Mouse (Mus musculus): ENCODE results near the gene Gm5142. TPM values are rescaled to one million over a fixed set of nuclear protein-coding genes. Genes with fewer than 3 reads are reported as not detected.

Gm5142 gene
- polyA plus RNA-seq, 1 experiment: not detected

GRCm38 (mm10) chr14:59182732-59183131 lies 4.2 kb upstream of the Gm5142 start:
- no peaks in the 10 kb centered on the region for H3K4me1 ChIP-seq (ENCODE audit: control insufficient read depth, insufficient read depth, low read length)
- no peaks in the 10 kb centered on the region for H3K36me3 ChIP-seq (ENCODE audit: control insufficient read depth, insufficient read depth, low read length, poor library complexity, severe bottlenecking)
- H3K9me3 ChIP-seq (replicated peaks; ENCODE audit: control insufficient read depth, insufficient read depth, low read length, poor library complexity, severe bottlenecking): no peaks in the 10 kb centered on the region
- H3K27ac ChIP-seq (ENCODE audit: insufficient read depth, low read length): no peak overlapping the region
- no peak overlapping the region for H3K4me3 ChIP-seq (ENCODE audit: low read depth, low read length)
- no peaks in the 10 kb centered on the region for H3K27me3 ChIP-seq (ENCODE audit: control insufficient read depth, insufficient read depth, low read length, poor library complexity, severe bottlenecking)
- no peak overlapping the region for H3K9ac ChIP-seq (ENCODE audit: low read depth, poor library complexity, severe bottlenecking)
- no peak for TF ChIP-seq CTCF (IDR thresholded peaks at IDR 0.05; ENCODE audit: low read depth, low read length)
- TF ChIP-seq POLR2A (IDR thresholded peaks at IDR 0.05; ENCODE audit: insufficient read depth, low read length): no peak
- no peak for TF ChIP-seq EP300 (IDR thresholded peaks at IDR 0.05; ENCODE audit: insufficient read depth, low read depth, low read length)

DNA sequence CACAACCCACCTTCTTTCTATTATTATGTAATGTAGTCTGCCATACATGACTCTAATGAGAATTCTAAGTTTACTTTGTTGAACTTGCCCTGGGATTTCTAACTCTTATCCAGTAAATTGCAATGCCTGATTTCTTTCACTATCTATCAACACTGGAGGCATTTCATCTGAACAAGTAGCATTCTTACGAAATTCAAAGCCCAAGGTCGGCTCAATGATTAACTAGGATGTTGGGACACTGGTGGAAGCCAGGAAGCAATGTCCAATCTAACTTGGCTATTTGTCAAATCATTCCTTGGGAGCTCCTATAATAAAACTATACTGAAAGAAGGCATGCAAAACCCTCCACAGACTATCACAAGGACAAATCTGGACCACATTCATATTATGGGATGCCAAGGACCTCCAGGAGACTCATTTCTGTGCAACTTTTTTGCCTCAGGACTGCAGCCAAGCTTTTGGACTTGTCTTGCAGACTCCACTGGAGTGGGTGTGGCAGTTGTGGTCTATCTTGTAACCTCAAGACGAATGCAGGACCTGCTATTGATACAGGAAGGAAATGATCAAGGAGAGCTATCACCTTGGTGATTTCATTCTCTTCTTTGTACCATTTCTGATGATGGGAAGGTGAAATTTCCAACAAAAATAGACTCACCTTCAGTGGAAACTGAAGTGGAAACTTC lies 21.4 kb downstream of the Gm5142 start:
- no peak overlapping the region for H3K4me3 ChIP-seq (ENCODE audit: low read depth, low read length)
- no peak overlapping the region for H3K27ac ChIP-seq (ENCODE audit: insufficient read depth, low read length)
- no peaks in the 10 kb centered on the region for H3K27me3 ChIP-seq (ENCODE audit: control insufficient read depth, insufficient read depth, low read length, poor library complexity, severe bottlenecking)
- no peaks in the 10 kb centered on the region for H3K4me1 ChIP-seq (ENCODE audit: control insufficient read depth, insufficient read depth, low read length)
- H3K9ac ChIP-seq (ENCODE audit: low read depth, poor library complexity, severe bottlenecking): no peak overlapping the region
- H3K36me3 ChIP-seq (ENCODE audit: control insufficient read depth, insufficient read depth, low read length, poor library complexity, severe bottlenecking): no peaks in the 10 kb centered on the region
- H3K9me3 ChIP-seq (replicated peaks; ENCODE audit: control insufficient read depth, insufficient read depth, low read length, poor library complexity, severe bottlenecking): no peaks in the 10 kb centered on the region
- no peak for TF ChIP-seq CTCF (IDR thresholded peaks at IDR 0.05; ENCODE audit: low read depth, low read length)
- no peak for TF ChIP-seq POLR2A (IDR thresholded peaks at IDR 0.05; ENCODE audit: insufficient read depth, low read length)
- no peak for TF ChIP-seq EP300 (IDR thresholded peaks at IDR 0.05; ENCODE audit: insufficient read depth, low read depth, low read length)

DNA sequence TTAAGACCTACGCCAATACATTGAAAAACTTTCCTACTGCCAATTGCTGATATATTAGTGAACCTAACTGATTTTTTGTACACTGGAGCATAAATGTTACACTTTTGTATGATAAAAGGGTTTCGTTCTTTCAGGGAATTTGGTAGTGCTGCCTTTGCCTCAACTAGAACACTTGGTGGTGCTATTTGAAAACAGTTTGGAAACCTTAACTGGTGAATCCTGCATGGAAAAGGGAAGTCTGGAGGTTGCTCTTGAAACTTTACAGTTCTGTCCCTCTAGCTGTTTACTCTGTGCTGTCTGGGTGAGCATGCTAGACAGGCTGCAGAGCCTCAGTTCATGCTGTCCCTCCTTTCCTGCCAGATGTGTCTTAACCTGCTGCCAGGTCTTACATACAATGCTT lies 23.0 kb downstream of the Gm5142 start:
- no peaks in the 10 kb centered on the region for H3K36me3 ChIP-seq (ENCODE audit: control insufficient read depth, insufficient read depth, low read length, poor library complexity, severe bottlenecking)
- no peak overlapping the region for H3K9ac ChIP-seq (ENCODE audit: low read depth, poor library complexity, severe bottlenecking)
- TF ChIP-seq EP300 (IDR thresholded peaks at IDR 0.05; ENCODE audit: insufficient read depth, low read depth, low read length): no peak
- TF ChIP-seq CTCF (IDR thresholded peaks at IDR 0.05; ENCODE audit: low read depth, low read length): no peak
- TF ChIP-seq POLR2A (IDR thresholded peaks at IDR 0.05; ENCODE audit: insufficient read depth, low read length): no peak
- H3K9me3 ChIP-seq (replicated peaks; ENCODE audit: control insufficient read depth, insufficient read depth, low read length, poor library complexity, severe bottlenecking): no peaks in the 10 kb centered on the region
- no peaks in the 10 kb centered on the region for H3K27me3 ChIP-seq (ENCODE audit: control insufficient read depth, insufficient read depth, low read length, poor library complexity, severe bottlenecking)
- H3K4me1 ChIP-seq (ENCODE audit: control insufficient read depth, insufficient read depth, low read length): no peaks in the 10 kb centered on the region
- H3K4me3 ChIP-seq (ENCODE audit: low read depth, low read length): no peak overlapping the region
- H3K27ac ChIP-seq (ENCODE audit: insufficient read depth, low read length): no peak overlapping the region

- no peaks in the 10 kb centered on the region for H3K36me3 ChIP-seq (ENCODE audit: control insufficient read depth, insufficient read depth, low read length, poor library complexity, severe bottlenecking)
- no peaks in the 10 kb centered on the region for H3K4me1 ChIP-seq (ENCODE audit: control insufficient read depth, insufficient read depth, low read length)
- H3K4me3 ChIP-seq (ENCODE audit: low read depth, low read length): no peak within 1 kb of the TSS
- H3K27me3 ChIP-seq (ENCODE audit: control insufficient read depth, insufficient read depth, low read length, poor library complexity, severe bottlenecking): no peaks in the 10 kb centered on the region
- no peak within 1 kb of the TSS for H3K9ac ChIP-seq (ENCODE audit: low read depth, poor library complexity, severe bottlenecking)
- TF ChIP-seq POLR2A (IDR thresholded peaks at IDR 0.05; ENCODE audit: insufficient read depth, low read length) (no peak), EP300 (IDR thresholded peaks at IDR 0.05; ENCODE audit: insufficient read depth, low read depth, low read length) (no peak), CTCF (IDR thresholded peaks at IDR 0.05; ENCODE audit: low read depth, low read length) (no peak)
- H3K9me3 ChIP-seq (replicated peaks; ENCODE audit: control insufficient read depth, insufficient read depth, low read length, poor library complexity, severe bottlenecking): no peaks in the 10 kb centered on the region
- no peak within 1 kb of the TSS for H3K27ac ChIP-seq (ENCODE audit: insufficient read depth, low read length)
Measured at GRCm38 (mm10) chr14:59142793-59143192, 35.8 kb downstream of the Gm5142 start, which contains the start of gene 1700129C05Rik. Gene 1700129C05Rik (minus strand): TSS chr14:59142893.

GRCm38 (mm10) chr14:59114281-59114680 lies 64.3 kb downstream of the Gm5142 start:
- H3K36me3 ChIP-seq (ENCODE audit: control insufficient read depth, insufficient read depth, low read length, poor library complexity, severe bottlenecking): no peaks in the 10 kb centered on the region
- H3K9me3 ChIP-seq (replicated peaks; ENCODE audit: control insufficient read depth, insufficient read depth, low read length, poor library complexity, severe bottlenecking): no peaks in the 10 kb centered on the region
- no peaks in the 10 kb centered on the region for H3K4me1 ChIP-seq (ENCODE audit: control insufficient read depth, insufficient read depth, low read length)
- no peaks in the 10 kb centered on the region for H3K27me3 ChIP-seq (ENCODE audit: control insufficient read depth, insufficient read depth, low read length, poor library complexity, severe bottlenecking)
- TF ChIP-seq CTCF (IDR thresholded peaks at IDR 0.05; ENCODE audit: low read depth, low read length) (no peak), POLR2A (IDR thresholded peaks at IDR 0.05; ENCODE audit: insufficient read depth, low read length) (no peak), EP300 (IDR thresholded peaks at IDR 0.05; ENCODE audit: insufficient read depth, low read depth, low read length) (no peak)
- H3K9ac ChIP-seq (ENCODE audit: low read depth, poor library complexity, severe bottlenecking): no peak overlapping the region
- no peak overlapping the region for H3K27ac ChIP-seq (ENCODE audit: insufficient read depth, low read length)
- no peak overlapping the region for H3K4me3 ChIP-seq (ENCODE audit: low read depth, low read length)

Other genes with a start within 250 kb of the Gm5142 start
- gene 1700129C05Rik, start 35.9 kb downstream of the Gm5142 start, polyA plus RNA-seq (2011; ENCODE audit: insufficient read depth, insufficient read length, low read depth, missing spikeins): not detected in 2 replicates
- 53.9 and 58.6 TPM in 2 replicates for gene Rcbtb1, start 22.5 kb upstream of the Gm5142 start, polyA plus RNA-seq (2011; ENCODE audit: insufficient read depth, insufficient read length, low read depth, missing spikeins)
- not detected in 2 replicates for gene Gm6904, start 81.5 kb upstream of the Gm5142 start, polyA plus RNA-seq (2011; ENCODE audit: insufficient read depth, insufficient read length, low read depth, missing spikeins)
- not detected in 2 replicates for gene Phf11a, start 118.8 kb upstream of the Gm5142 start, polyA plus RNA-seq (2011; ENCODE audit: insufficient read depth, insufficient read length, low read depth, missing spikeins)
- gene Phf11b, start 162.6 kb upstream of the Gm5142 start, polyA plus RNA-seq (2011; ENCODE audit: insufficient read depth, insufficient read length, low read depth, missing spikeins): 0.52 TPM in 1 of 2 replicates, not detected in the other
- 22.6 and 23.4 TPM in 2 replicates for gene Phf11d, start 186.7 kb upstream of the Gm5142 start, polyA plus RNA-seq (2011; ENCODE audit: insufficient read depth, insufficient read length, low read depth, missing spikeins)
- gene Phf11c, start 216.6 kb upstream of the Gm5142 start, polyA plus RNA-seq (2011; ENCODE audit: insufficient read depth, insufficient read length, low read depth, missing spikeins): 1.0 and 1.1 TPM in 2 replicates